Mouse (Mus musculus) yolk sac, embryonic 10.5 days (tissue): ENCODE data around the gene Bmper.

Source experiments
- DNase-seq: peaks from one replicate; pipeline ENCODE4 v3.0.0-alpha.2; 2017; ENCODE audit warnings: low spot score

Bmper gene

GRCm38 (mm10) chr9:23436751-23437150, 213.9 kb downstream of the Bmper start:
- DNase-seq, result no peak

- no peak for DNase-seq
Measured at GRCm38 (mm10) chr9:23438662-23439061, 215.8 kb downstream of the Bmper start.

- no peak for DNase-seq
Measured at GRCm38 (mm10) chr9:23442168-23442567, 219.3 kb downstream of the Bmper start.

GRCm38 (mm10) chr9:23444975-23445374, 222.1 kb downstream of the Bmper start:
- DNase-seq, result no peak

- peak; percentile 16 for DNase-seq
Measured at GRCm38 (mm10) chr9:23447271-23447961, 224.5 kb downstream of the Bmper start.

GRCm38 (mm10) chr9:23453309-23453708, 230.4 kb downstream of the Bmper start:
- DNase-seq, result peak; percentile 43

- DNase-seq, result no peak
Measured at GRCm38 (mm10) chr9:23457186-23457585, 234.3 kb downstream of the Bmper start.

GRCm38 (mm10) chr9:23460721-23461120, 237.8 kb downstream of the Bmper start:
- no peak for DNase-seq

GRCm38 (mm10) chr9:23462949-23463608, 240.2 kb downstream of the Bmper start:
- no peak for DNase-seq

- no peak for DNase-seq
Measured at GRCm38 (mm10) chr9:23464981-23465630, 242.2 kb downstream of the Bmper start.

- no peak for DNase-seq
Measured at GRCm38 (mm10) chr9:23469886-23470285, 247.0 kb downstream of the Bmper start.

GRCm38 (mm10) chr9:23485851-23486250, 263.0 kb downstream of the Bmper start:
- no peak for DNase-seq

GRCm38 (mm10) chr9:23486725-23487378, 264.0 kb downstream of the Bmper start:
- DNase-seq, result no peak

- no peak for DNase-seq
Measured at GRCm38 (mm10) chr9:23488265-23488664, 265.4 kb downstream of the Bmper start.

- DNase-seq, result no peak
Measured at GRCm38 (mm10) chr9:23495400-23495799, 272.5 kb downstream of the Bmper start.

GRCm38 (mm10) chr9:23497626-23498025, 274.8 kb downstream of the Bmper start:
- no peak for DNase-seq

- DNase-seq, result no peak
Measured at GRCm38 (mm10) chr9:23533870-23534269, 311.0 kb downstream of the Bmper start.
